Mouse (Mus musculus) thymus, adult 2 months (tissue): Measurements from ENCODE around the gene Rabepk. TPM values are rescaled to one million over a fixed set of nuclear protein-coding genes. Genes with fewer than 3 reads are reported as not detected.
"Not testable (repeated sequence)": the region's sequence is repeated elsewhere in the genome, so short reads cannot be mapped to it uniquely, and the experiment has no call there.

Source experiments
- DNase-seq: peaks from one replicate; pipeline ENCODE4 v3.0.0; 2021
- H3K27ac ChIP-seq: fragments of 200-500 bp; 2 replicates; pipeline ENCODE4 v1.5.1; 2012; ENCODE audit warnings: low read length, control low read depth; ENCODE audit not compliant: control insufficient read depth, insufficient read depth
- H3K27me3 ChIP-seq: fragments of 200-500 bp; 2 replicates; pipeline ENCODE4 v1.6.1; 2012; ENCODE audit warnings: mild to moderate bottlenecking, low read length, moderate library complexity, mixed read lengths; ENCODE audit not compliant: control insufficient read depth, insufficient read depth
- H3K36me3 ChIP-seq: fragments of 200-500 bp; 2 replicates; pipeline ENCODE4 v1.6.1; 2012; ENCODE audit warnings: mild to moderate bottlenecking, low read length, moderate library complexity; ENCODE audit not compliant: control insufficient read depth, insufficient read depth
- H3K4me1 ChIP-seq: fragments of 200-500 bp; replicated peaks from 2 replicates; pipeline ENCODE4 v1.6.1; 2012; ENCODE audit warnings: low read length; ENCODE audit not compliant: control insufficient read depth, insufficient read depth
- H3K4me3 ChIP-seq: fragments of 200-500 bp; 2 replicates; pipeline ENCODE4 v1.5.1; 2012; ENCODE audit warnings: mild to moderate bottlenecking, low read length, control low read depth, moderate library complexity; ENCODE audit not compliant: control insufficient read depth, insufficient read depth
- CTCF ChIP-seq: fragments of 200-500 bp; IDR thresholded peaks from 2 replicates; pipeline ENCODE4 v1.5.1; 2012; ENCODE audit warnings: mild to moderate bottlenecking, control low read depth, low read length, moderate library complexity, borderline replicate concordance; ENCODE audit not compliant: control insufficient read depth, poor library complexity, insufficient read depth; ENCODE audit errors: extremely low read depth
- POLR2A ChIP-seq: fragments of 200-500 bp; IDR thresholded peaks from 2 replicates; pipeline ENCODE4 v1.6.1; 2012; ENCODE audit warnings: mild to moderate bottlenecking, low read length, control low read depth, moderate library complexity; ENCODE audit not compliant: control insufficient read depth, poor library complexity, insufficient read depth; ENCODE audit errors: extremely low read depth
- WGBS: fragments of 180-500 bp; shearing (Covaris S2); methylation state at CpG from one replicate; pipeline ENCODE4 v1.1.7; 2018; 5-methylcytosine and 5-hydroxymethylcytosine counted together
- polyA plus RNA-seq: library from polyadenylated mRNA; depleted of rRNA; stranded (reverse); fragments of >200 nt; gene quantifications from 2 replicates; pipeline ENCODE4 v1.2.3, GENCODE M21; 2012

Gene Rabepk
- polyA plus RNA-seq, 1 experiment: 27.2 TPM

GRCm38 (mm10) chr2:34804815-34805214, 5.1 kb upstream of the Rabepk start:
- H3K36me3 ChIP-seq: peaks cover 5% of the 10 kb centered on the region
- H3K27ac ChIP-seq: no peak overlapping the region
- no peak overlapping the region for H3K4me3 ChIP-seq
- DNase-seq: no peak
- no peaks in the 10 kb centered on the region for H3K27me3 ChIP-seq
- 90% methylated on average over 1 of the region's 1 CpGs for WGBS
- TF ChIP-seq POLR2A (no peak), CTCF (no peak)
- H3K4me1 ChIP-seq: peaks cover 6% of the 10 kb centered on the region; the same call in 1 of the 2 replicates

- WGBS: 100% methylated on average over 2 of the region's 2 CpGs
- Histone ChIP-seq H3K4me3 (no peak overlapping the region), H3K27me3 (no peaks in the 10 kb centered on the region), H3K27ac (no peak overlapping the region), H3K36me3 (peaks cover 3% of the 10 kb centered on the region), H3K4me1 (peaks cover 9% of the 10 kb centered on the region)
- no peak for DNase-seq
- TF ChIP-seq POLR2A: no peak
- TF ChIP-seq CTCF: no peak
Observed at GRCm38 (mm10) chr2:34804172-34804571, 4.5 kb upstream of the Rabepk start.

- H3K4me1 ChIP-seq: peaks cover 10% of the 10 kb centered on the region
- H3K4me3 ChIP-seq: no peak overlapping the region
- 87% methylated on average over 3 of the region's 3 CpGs for WGBS
- no peak overlapping the region for H3K27ac ChIP-seq
- DNase-seq: no peak
- TF ChIP-seq POLR2A: no peak
- TF ChIP-seq CTCF: no peak
- H3K36me3 ChIP-seq: peaks cover 3% of the 10 kb centered on the region
- no peaks in the 10 kb centered on the region for H3K27me3 ChIP-seq
Observed at GRCm38 (mm10) chr2:34803746-34804145, 4.0 kb upstream of the Rabepk start.

GRCm38 (mm10) chr2:34802565-34803245, 3.0 kb upstream of the Rabepk start:
- WGBS: under 1% methylated on average over 25 of the region's 32 CpGs
- not testable (repeated sequence) for H3K36me3 ChIP-seq, DNase-seq, H3K27me3 ChIP-seq
- Histone ChIP-seq H3K27ac (0 out of 2 replicates have a peak overlapping the region, but pooled peaks have one; percentile 37), H3K4me3 (peak overlapping the region; percentile 65), H3K4me1 (peaks cover 10% of the 10 kb centered on the region)

GRCm38 (mm10) chr2:34801516-34802482, 2.1 kb upstream of the Rabepk start:
- TF ChIP-seq POLR2A (peak; percentile 90), CTCF (peak; percentile 55; the same call in 1 of the 2 replicates)
- Histone ChIP-seq H3K36me3 (peaks cover 3% of the 10 kb centered on the region; the same call in 1 of the 2 replicates), H3K4me1 (peaks cover 10% of the 10 kb centered on the region), H3K27ac (0 out of 2 replicates have a peak overlapping the region, but pooled peaks have one; percentile 37), H3K4me3 (peak overlapping the region; percentile 65), H3K27me3 (no peaks in the 10 kb centered on the region)
- WGBS: 11% methylated on average over 39 of the region's 39 CpGs
- DNase-seq: peak; percentile 95

GRCm38 (mm10) chr2:34800371-34800770, 659 bp upstream of the Rabepk start:
- no peak for DNase-seq
- Histone ChIP-seq H3K27me3 (no peaks in the 10 kb centered on the region), H3K4me1 (peaks cover 10% of the 10 kb centered on the region), H3K27ac (no peak overlapping the region), H3K4me3 (no peak overlapping the region), H3K36me3 (0 out of 2 replicates have a peak, but pooled peaks cover under 1% of the 10 kb centered on the region)
- no peak for TF ChIP-seq CTCF
- no peak for TF ChIP-seq POLR2A
- WGBS: 72% methylated on average over 7 of the region's 7 CpGs
